Mouse (Mus musculus) adrenal gland, adult (tissue): ENCODE data around the gene Nr2f1.

Experiments
- DNase-seq, 2 experiments: peaks; one replicate each; pipeline ENCODE4 v3.0.0; 2022 to 2023; ENCODE audit warnings: low spot score in 1 of 2; ENCODE audit not compliant: inconsistent age in 2 of 2

The Nr2f1 gene

GRCm38 (mm10) chr13:78181071-78181929 is 18.3 kb downstream of the Nr2f1 start:
- peak in 1 of 2 experiments; percentile 68 for DNase-seq

- no peak for DNase-seq
These were observed 19.3 kb downstream of the Nr2f1 start for GRCm38 (mm10) chr13:78180261-78180660.

- DNase-seq: no peak
These were observed 20.1 kb downstream of the Nr2f1 start for GRCm38 (mm10) chr13:78179312-78180097.

GRCm38 (mm10) chr13:78178771-78179170 is 20.8 kb downstream of the Nr2f1 start:
- no peak for DNase-seq

GRCm38 (mm10) chr13:78178021-78178420 is 21.5 kb downstream of the Nr2f1 start:
- no peak for DNase-seq

GRCm38 (mm10) chr13:78177381-78177950 is 22.1 kb downstream of the Nr2f1 start:
- DNase-seq: no peak

GRCm38 (mm10) chr13:78175821-78176380 is 23.7 kb downstream of the Nr2f1 start:
- DNase-seq: peak in 1 of 2 experiments; percentile 54

- DNase-seq: no peak
These were observed 24.7 kb downstream of the Nr2f1 start for GRCm38 (mm10) chr13:78174891-78175290.

GRCm38 (mm10) chr13:78174191-78174590 is 25.4 kb downstream of the Nr2f1 start:
- no peak for DNase-seq

GRCm38 (mm10) chr13:78172861-78173260 is 26.7 kb downstream of the Nr2f1 start:
- DNase-seq: no peak

GRCm38 (mm10) chr13:78171984-78172636 is 27.4 kb downstream of the Nr2f1 start:
- DNase-seq: no peak

GRCm38 (mm10) chr13:78171320-78171719 is 28.2 kb downstream of the Nr2f1 start:
- peak; percentile 33 to 79 for DNase-seq

- no peak for DNase-seq
These were observed 31.4 kb downstream of the Nr2f1 start for GRCm38 (mm10) chr13:78168166-78168565.

GRCm38 (mm10) chr13:78164941-78165340 is 34.6 kb downstream of the Nr2f1 start:
- no peak for DNase-seq

- peak; percentile 89 to 95 for DNase-seq
These were observed 36.2 kb downstream of the Nr2f1 start for GRCm38 (mm10) chr13:78163087-78163958.

GRCm38 (mm10) chr13:78162149-78162548 is 37.4 kb downstream of the Nr2f1 start:
- DNase-seq: peak in 1 of 2 experiments; percentile 42

GRCm38 (mm10) chr13:78157465-78157864 is 42.1 kb downstream of the Nr2f1 start:
- no peak for DNase-seq
